Mouse (Mus musculus): ENCODE data around the gene Ms4a10. TPM values are rescaled to one million over a fixed set of nuclear protein-coding genes. Genes with fewer than 3 reads are reported as not detected.

Gene Ms4a10
- polyA plus RNA-seq (2014; fragmentation: Nextera tagmentation; extraction: Ambion mirVana) = not detected in 2 replicates

DNA sequence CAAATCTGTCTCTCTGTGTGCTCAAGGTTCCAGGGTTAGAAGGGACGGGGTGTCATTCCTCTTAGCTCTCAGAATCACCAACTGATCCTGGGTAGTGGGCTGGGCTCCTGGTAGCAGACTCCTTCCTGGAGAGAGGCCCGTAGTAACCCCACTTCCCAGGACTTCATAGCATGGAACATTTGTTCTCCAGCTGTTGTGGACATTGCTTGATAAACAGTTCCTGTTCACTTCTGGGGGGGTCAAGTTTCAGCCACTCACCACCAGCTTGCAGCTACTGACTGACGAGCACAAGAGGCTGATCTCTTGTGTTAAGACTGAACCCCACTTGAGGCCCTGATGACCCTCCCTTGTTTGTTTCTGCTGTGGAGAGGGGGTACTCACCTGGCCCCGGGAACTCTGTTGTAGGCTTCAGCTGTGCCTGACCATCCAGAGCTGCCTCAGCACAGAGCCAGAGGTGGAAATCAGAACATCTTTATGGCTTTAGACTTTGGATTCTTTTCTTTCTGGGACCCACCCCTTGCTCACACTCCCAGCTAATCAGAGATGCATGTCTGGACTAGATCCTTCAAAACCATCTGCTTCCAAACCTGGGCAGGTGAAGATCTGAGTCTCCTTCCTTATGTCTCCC, at the start of gene Ms4a10:
Gene Ms4a10 (minus strand): TSS at position 433 of the 628 bp plus-strand sequence.
- Histone ChIP-seq H3K27ac (ENCODE audit: low read depth, low read length) (no peak within 1 kb of the TSS), H3K4me3 (ENCODE audit: low read depth, low read length) (no peak within 1 kb of the TSS), H3K4me2 (no peak within 1 kb of the TSS), H3K4me1 (ENCODE audit: control insufficient read depth, insufficient read depth, low read length) (peaks cover 6% of the 10 kb centered on the region; the same call in 1 of the 2 replicates), H3K27me3 (ENCODE audit: control insufficient read depth, insufficient read depth, low read length) (no peaks in the 10 kb centered on the region), H3K36me3 (ENCODE audit: control insufficient read depth, insufficient read depth, low read length) (no peaks in the 10 kb centered on the region), H3K9me3 (replicated peaks; ENCODE audit: control insufficient read depth, low read length) (peaks cover 5% of the 10 kb centered on the region; the same call in 1 of the 2 replicates), H3K9ac (ENCODE audit: low read depth, low read length) (no peak within 1 kb of the TSS)
- 22% methylated on average over 4 of the region's 4 CpGs for WGBS (ENCODE audit: insufficient replicate concordance)
- no peak for ATAC-seq (replicated peaks; ENCODE audit: insufficient number of reproducible peaks, low FRiP score, low TSS enrichment)

- H3K9ac ChIP-seq (ENCODE audit: low read depth, low read length) = no peak overlapping the region
- no peak overlapping the region for H3K27ac ChIP-seq (ENCODE audit: low read depth, low read length)
- no peak overlapping the region for H3K4me2 ChIP-seq
Observed at GRCm38 (mm10) chr19:11022382-11022781, 47.9 kb upstream of the Ms4a10 start.

GRCm38 (mm10) chr19:11017891-11018290, 43.4 kb upstream of the Ms4a10 start, which contains the start of gene Ms4a18:
Ms4a18 (minus strand) TSS chr19:11018031.
- Histone ChIP-seq H3K4me2 (no peak within 1 kb of the TSS), H3K27me3 (ENCODE audit: control insufficient read depth, insufficient read depth, low read length) (no peaks in the 10 kb centered on the region), H3K36me3 (ENCODE audit: control insufficient read depth, insufficient read depth, low read length) (no peaks in the 10 kb centered on the region), H3K4me1 (ENCODE audit: control insufficient read depth, insufficient read depth, low read length) (no peaks in the 10 kb centered on the region), H3K4me3 (ENCODE audit: low read depth, low read length) (no peak within 1 kb of the TSS), H3K9ac (ENCODE audit: low read depth, low read length) (no peak within 1 kb of the TSS), H3K27ac (ENCODE audit: low read depth, low read length) (no peak within 1 kb of the TSS), H3K9me3 (replicated peaks; ENCODE audit: control insufficient read depth, low read length) (no peaks in the 10 kb centered on the region)
- 77% methylated on average over 3 of the region's 3 CpGs for WGBS (ENCODE audit: insufficient replicate concordance)
- no peak for ATAC-seq (replicated peaks; ENCODE audit: insufficient number of reproducible peaks, low FRiP score, low TSS enrichment)

More at GRCm38 (mm10) chr19:11022382-11022781, 47.9 kb upstream of the Ms4a10 start:
- Histone ChIP-seq H3K36me3 (ENCODE audit: control insufficient read depth, insufficient read depth, low read length) (no peaks in the 10 kb centered on the region), H3K4me1 (ENCODE audit: control insufficient read depth, insufficient read depth, low read length) (no peaks in the 10 kb centered on the region), H3K27me3 (ENCODE audit: control insufficient read depth, insufficient read depth, low read length) (no peaks in the 10 kb centered on the region), H3K9me3 (replicated peaks; ENCODE audit: control insufficient read depth, low read length) (no peaks in the 10 kb centered on the region), H3K4me3 (ENCODE audit: low read depth, low read length) (no peak overlapping the region)
- ATAC-seq (replicated peaks; ENCODE audit: insufficient number of reproducible peaks, low FRiP score, low TSS enrichment) = no peak

- Histone ChIP-seq H3K4me1 (ENCODE audit: control insufficient read depth, insufficient read depth, low read length) (no peaks in the 10 kb centered on the region), H3K36me3 (ENCODE audit: control insufficient read depth, insufficient read depth, low read length) (no peaks in the 10 kb centered on the region), H3K4me3 (ENCODE audit: low read depth, low read length) (no peak overlapping the region), H3K27me3 (ENCODE audit: control insufficient read depth, insufficient read depth, low read length) (no peaks in the 10 kb centered on the region), H3K9ac (ENCODE audit: low read depth, low read length) (no peak overlapping the region), H3K4me2 (no peak overlapping the region), H3K9me3 (replicated peaks; ENCODE audit: control insufficient read depth, low read length) (no peaks in the 10 kb centered on the region), H3K27ac (ENCODE audit: low read depth, low read length) (no peak overlapping the region)
- ATAC-seq (replicated peaks; ENCODE audit: insufficient number of reproducible peaks, low FRiP score, low TSS enrichment) = no peak
- 73% methylated on average over 2 of the region's 2 CpGs for WGBS (ENCODE audit: insufficient replicate concordance)
Observed at GRCm38 (mm10) chr19:11017251-11017650, 42.8 kb upstream of the Ms4a10 start.

DNA sequence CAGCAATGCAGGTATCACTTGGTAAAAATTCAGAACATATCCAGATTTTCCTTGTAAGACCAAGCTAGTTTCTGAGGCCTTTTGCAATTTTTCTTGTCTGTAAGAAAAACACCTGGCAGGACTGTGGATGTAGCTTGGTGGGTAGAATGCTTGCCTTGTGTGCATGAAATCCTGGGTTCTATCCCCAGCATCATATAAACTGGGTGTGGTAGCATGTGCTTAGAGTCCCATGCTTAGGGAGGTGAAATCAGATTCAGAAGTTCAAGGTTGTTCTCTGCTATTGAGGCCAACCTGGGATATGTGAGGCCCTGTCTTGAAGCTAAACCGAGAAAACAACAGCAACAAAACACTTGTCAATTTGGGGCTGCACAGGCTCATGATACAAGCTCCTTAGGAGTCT, 41.5 kb upstream of the Ms4a10 start:
- Histone ChIP-seq H3K36me3 (ENCODE audit: control insufficient read depth, insufficient read depth, low read length) (no peaks in the 10 kb centered on the region), H3K27ac (ENCODE audit: low read depth, low read length) (no peak overlapping the region), H3K4me1 (ENCODE audit: control insufficient read depth, insufficient read depth, low read length) (no peaks in the 10 kb centered on the region), H3K9me3 (replicated peaks; ENCODE audit: control insufficient read depth, low read length) (no peaks in the 10 kb centered on the region), H3K4me3 (ENCODE audit: low read depth, low read length) (no peak overlapping the region), H3K27me3 (ENCODE audit: control insufficient read depth, insufficient read depth, low read length) (no peaks in the 10 kb centered on the region), H3K9ac (ENCODE audit: low read depth, low read length) (no peak overlapping the region), H3K4me2 (no peak overlapping the region)
- ATAC-seq (replicated peaks; ENCODE audit: insufficient number of reproducible peaks, low FRiP score, low TSS enrichment) = no peak
- WGBS (ENCODE audit: insufficient replicate concordance) = 84% methylated on average over 1 of the region's 1 CpGs

DNA sequence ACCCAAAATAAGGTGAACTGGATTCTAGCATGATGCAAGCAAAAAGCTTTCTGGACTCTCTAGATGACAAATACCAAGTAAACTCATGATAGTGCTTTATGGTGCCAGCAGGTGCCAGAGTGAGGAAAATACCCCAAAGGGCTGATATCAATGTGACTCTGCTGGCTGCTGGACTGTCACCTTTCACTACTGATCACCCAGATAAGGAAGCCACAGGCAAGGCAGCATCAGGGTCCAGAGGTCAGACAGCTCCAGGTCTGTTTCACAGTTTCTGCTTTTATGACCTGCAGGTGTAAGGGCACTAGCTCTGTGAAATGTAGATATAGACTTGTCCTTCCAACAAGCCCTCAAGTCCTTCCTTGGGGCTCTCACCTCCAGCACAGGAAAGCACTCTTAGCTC, 41.0 kb upstream of the Ms4a10 start:
- Histone ChIP-seq H3K9me3 (replicated peaks; ENCODE audit: control insufficient read depth, low read length) (no peaks in the 10 kb centered on the region), H3K27ac (ENCODE audit: low read depth, low read length) (no peak overlapping the region), H3K4me2 (no peak overlapping the region), H3K27me3 (ENCODE audit: control insufficient read depth, insufficient read depth, low read length) (no peaks in the 10 kb centered on the region), H3K9ac (ENCODE audit: low read depth, low read length) (no peak overlapping the region), H3K36me3 (ENCODE audit: control insufficient read depth, insufficient read depth, low read length) (no peaks in the 10 kb centered on the region), H3K4me1 (ENCODE audit: control insufficient read depth, insufficient read depth, low read length) (no peaks in the 10 kb centered on the region), H3K4me3 (ENCODE audit: low read depth, low read length) (no peak overlapping the region)
- ATAC-seq (replicated peaks; ENCODE audit: insufficient number of reproducible peaks, low FRiP score, low TSS enrichment) = no peak

DNA sequence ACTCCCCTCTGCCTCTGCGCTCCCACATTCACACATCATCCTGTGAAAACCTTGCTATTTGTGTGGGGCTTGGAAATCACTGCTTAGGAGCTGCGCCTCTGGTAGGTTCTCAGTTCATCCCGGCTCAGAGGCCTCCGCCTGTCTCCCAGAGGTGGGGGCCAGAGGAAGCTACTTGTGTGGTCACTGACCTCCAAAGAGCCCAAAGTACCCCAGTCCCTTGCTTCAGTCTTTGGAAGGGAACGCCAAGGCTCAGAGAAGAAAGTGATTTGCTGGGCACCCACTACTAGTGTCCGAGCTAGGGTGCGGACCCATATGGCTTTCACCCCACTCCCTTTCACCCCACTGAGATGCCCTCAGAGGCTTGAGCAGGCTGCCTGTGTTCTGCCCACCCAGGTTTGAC, 18.7 kb upstream of the Ms4a10 start, which contains the start of gene Ms4a15:
Gene Ms4a15 (minus strand): TSS at position 101 of the 400 bp plus-strand sequence.
- H3K4me2 ChIP-seq = no peak within 1 kb of the TSS
- H3K4me1 ChIP-seq (ENCODE audit: control insufficient read depth, insufficient read depth, low read length) = peaks cover 9% of the 10 kb centered on the region
- H3K9ac ChIP-seq (ENCODE audit: low read depth, low read length) = no peak within 1 kb of the TSS
- no peaks in the 10 kb centered on the region for H3K9me3 ChIP-seq (replicated peaks; ENCODE audit: control insufficient read depth, low read length)
- H3K27ac ChIP-seq (ENCODE audit: low read depth, low read length) = no peak within 1 kb of the TSS
- H3K36me3 ChIP-seq (ENCODE audit: control insufficient read depth, insufficient read depth, low read length) = no peaks in the 10 kb centered on the region
- 80% methylated on average over 7 of the region's 7 CpGs for WGBS (ENCODE audit: insufficient replicate concordance)
- H3K4me3 ChIP-seq (ENCODE audit: low read depth, low read length) = no peak within 1 kb of the TSS
- no peak for ATAC-seq (replicated peaks; ENCODE audit: insufficient number of reproducible peaks, low FRiP score, low TSS enrichment)
- H3K27me3 ChIP-seq (ENCODE audit: control insufficient read depth, insufficient read depth, low read length) = no peaks in the 10 kb centered on the region; the same call in 1 of the 2 replicates

GRCm38 (mm10) chr19:10991911-10992310, 17.4 kb upstream of the Ms4a10 start:
- no peaks in the 10 kb centered on the region for H3K9me3 ChIP-seq (replicated peaks; ENCODE audit: control insufficient read depth, low read length)
- no peak overlapping the region for H3K27ac ChIP-seq (ENCODE audit: low read depth, low read length)
- no peaks in the 10 kb centered on the region; the same call in 1 of the 2 replicates for H3K27me3 ChIP-seq (ENCODE audit: control insufficient read depth, insufficient read depth, low read length)
- no peaks in the 10 kb centered on the region for H3K36me3 ChIP-seq (ENCODE audit: control insufficient read depth, insufficient read depth, low read length)
- H3K9ac ChIP-seq (ENCODE audit: low read depth, low read length) = no peak overlapping the region
- no peak overlapping the region for H3K4me2 ChIP-seq
- no peak overlapping the region for H3K4me3 ChIP-seq (ENCODE audit: low read depth, low read length)
- ATAC-seq (replicated peaks; ENCODE audit: insufficient number of reproducible peaks, low FRiP score, low TSS enrichment) = no peak
- peaks cover 9% of the 10 kb centered on the region for H3K4me1 ChIP-seq (ENCODE audit: control insufficient read depth, insufficient read depth, low read length)

GRCm38 (mm10) chr19:10990751-10991150, 16.3 kb upstream of the Ms4a10 start:
- Histone ChIP-seq H3K27ac (ENCODE audit: low read depth, low read length) (no peak overlapping the region), H3K9me3 (replicated peaks; ENCODE audit: control insufficient read depth, low read length) (no peaks in the 10 kb centered on the region), H3K36me3 (ENCODE audit: control insufficient read depth, insufficient read depth, low read length) (no peaks in the 10 kb centered on the region), H3K4me1 (ENCODE audit: control insufficient read depth, insufficient read depth, low read length) (peaks cover 9% of the 10 kb centered on the region), H3K4me3 (ENCODE audit: low read depth, low read length) (no peak overlapping the region), H3K4me2 (no peak overlapping the region), H3K9ac (ENCODE audit: low read depth, low read length) (no peak overlapping the region), H3K27me3 (ENCODE audit: control insufficient read depth, insufficient read depth, low read length) (no peaks in the 10 kb centered on the region; the same call in 1 of the 2 replicates)
- 14% methylated on average over 1 of the region's 1 CpGs for WGBS (ENCODE audit: insufficient replicate concordance)
- ATAC-seq (replicated peaks; ENCODE audit: insufficient number of reproducible peaks, low FRiP score, low TSS enrichment) = no peak

All from heart, embryonic 11.5 days (tissue).